Mouse (Mus musculus): ENCODE results near the gene Mcf2. TPM values are rescaled to one million over a fixed set of nuclear protein-coding genes. Genes with fewer than 3 reads are reported as not detected.

The Mcf2 gene
- not detected in 2 replicates for total RNA-seq (2021)
- long read RNA-seq, result 0 reads

- no peak for DNase-seq
These were observed at the start of gene Mcf2 for GRCm38 (mm10) chrX:60178744-60179458. Gene Mcf2, minus strand, starts transcription at chrX:60179089.

GRCm38 (mm10) chrX:60187726-60188125 lies 8.8 kb upstream of the Mcf2 start:
- DNase-seq, result no peak

GRCm38 (mm10) chrX:60182611-60183010 lies 3.7 kb upstream of the Mcf2 start:
- no peak for DNase-seq

GRCm38 (mm10) chrX:60178025-60178743 lies 705 bp downstream of the Mcf2 start:
- no peak for DNase-seq

GRCm38 (mm10) chrX:60170106-60170505 lies 8.8 kb downstream of the Mcf2 start:
- no peak for DNase-seq

- DNase-seq, result no peak
These were observed 9.4 kb downstream of the Mcf2 start for GRCm38 (mm10) chrX:60169511-60169910.

DNA sequence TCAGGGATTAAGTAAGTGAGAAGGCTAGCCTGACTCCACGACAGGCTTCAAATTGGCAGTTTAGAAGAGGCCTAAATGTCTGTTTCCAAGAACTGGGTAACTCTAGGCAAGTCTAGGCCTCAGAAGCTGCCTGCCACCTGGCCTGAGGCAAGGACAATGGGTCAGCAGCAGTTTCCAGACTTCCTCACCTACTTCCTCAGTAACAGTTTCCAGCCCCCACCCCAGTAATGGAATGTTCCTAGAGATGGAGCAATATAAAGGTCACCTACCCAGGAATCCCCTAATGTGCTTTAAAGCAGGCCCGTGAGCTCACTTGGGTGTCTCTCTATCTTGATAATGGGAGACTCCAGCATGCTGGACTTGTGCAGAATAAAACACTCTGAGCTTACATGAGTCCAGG lies 10.1 kb downstream of the Mcf2 start:
- DNase-seq, result no peak

GRCm38 (mm10) chrX:60147268-60147974 lies 31.5 kb downstream of the Mcf2 start:
- DNase-seq, result no peak

GRCm38 (mm10) chrX:60075359-60075758 lies 103.5 kb downstream of the Mcf2 start:
- no peak for DNase-seq

DNA sequence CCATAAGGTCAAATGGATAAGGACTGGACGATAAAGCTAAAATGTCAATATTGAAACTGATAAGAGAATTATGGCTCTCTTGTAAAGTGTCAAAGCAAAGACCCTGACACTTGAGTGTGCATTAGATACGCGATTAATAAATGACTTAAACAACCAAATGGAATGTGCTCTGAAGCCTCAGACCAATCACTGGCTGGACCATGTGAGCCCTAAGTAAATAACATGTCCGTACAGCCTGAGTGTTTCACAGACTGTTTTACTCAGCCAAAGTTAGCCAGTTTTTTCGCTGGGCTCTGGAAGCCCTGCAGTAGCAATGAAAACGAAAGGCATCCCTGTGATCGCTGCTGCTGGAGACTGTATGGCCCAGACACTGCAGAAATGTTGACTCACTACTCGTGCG lies 123.7 kb downstream of the Mcf2 start:
- no peak for DNase-seq

GRCm38 (mm10) chrX:60054745-60055144 lies 124.1 kb downstream of the Mcf2 start:
- no peak for DNase-seq

GRCm38 (mm10) chrX:60026654-60027053 lies 152.2 kb downstream of the Mcf2 start:
- DNase-seq, result peak; percentile 3

GRCm38 (mm10) chrX:60021595-60021994 lies 157.3 kb downstream of the Mcf2 start:
- no peak for DNase-seq

DNA sequence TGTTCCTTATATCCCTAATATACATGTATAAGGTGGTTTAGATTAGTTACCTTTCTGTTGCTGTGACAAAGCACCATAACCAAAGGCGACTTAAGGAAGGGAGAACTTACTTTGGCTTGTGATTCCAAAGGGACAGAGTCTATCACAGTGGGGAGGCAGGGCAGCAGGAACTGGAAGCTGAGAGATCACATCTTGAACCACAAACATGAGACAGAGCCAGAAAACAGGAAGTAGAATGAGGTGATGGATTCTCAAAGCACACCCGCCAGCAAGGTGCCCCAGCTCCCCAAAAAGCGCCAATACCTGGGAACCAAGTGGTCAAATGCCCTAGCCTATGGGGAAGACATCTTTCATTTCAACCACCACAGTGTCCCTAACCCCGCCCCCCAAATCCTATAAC lies 157.9 kb downstream of the Mcf2 start:
- DNase-seq, result no peak

- DNase-seq, result no peak
These were observed 164.3 kb downstream of the Mcf2 start for GRCm38 (mm10) chrX:60014588-60014987.

DNA sequence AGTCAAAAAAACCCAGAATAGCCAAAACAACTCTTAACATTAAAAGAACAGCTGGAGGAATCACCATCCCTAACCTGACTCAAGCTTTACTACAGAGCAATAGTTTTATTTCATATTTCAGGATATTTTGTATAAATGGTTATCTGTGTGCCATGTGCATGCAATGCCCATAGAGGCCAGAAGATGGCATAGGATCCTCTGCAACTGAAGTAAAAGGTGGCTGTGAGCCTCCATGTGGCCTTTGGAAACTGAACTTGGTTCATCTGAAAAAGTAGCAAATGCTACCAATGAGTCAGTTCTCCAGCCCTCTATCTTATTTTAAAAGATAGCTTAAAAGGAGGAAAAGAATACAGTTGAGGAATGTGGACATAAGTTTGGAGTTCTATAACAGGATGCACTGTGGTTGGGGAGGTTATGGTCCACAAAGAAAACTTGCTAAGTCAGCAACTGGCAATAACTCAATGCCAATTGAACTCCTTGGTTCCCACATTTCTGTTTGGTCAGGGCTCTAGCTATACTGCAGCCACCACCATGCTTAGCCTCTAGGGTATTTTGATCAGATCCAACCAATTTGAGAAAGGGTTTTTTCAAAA lies 165.7 kb downstream of the Mcf2 start:
- DNase-seq, result peak; percentile 27

Other genes with a start within 250 kb of the Mcf2 start
- 1.4 TPM in 1 of 2 replicates, not detected in the other for gene F9, start 179.6 kb downstream of the Mcf2 start, total RNA-seq (2021)

All from adrenal gland, postnatal 25 days (tissue).